ENCODE assay signal across 8 mouse cellular contexts in the genomic region with DNA sequence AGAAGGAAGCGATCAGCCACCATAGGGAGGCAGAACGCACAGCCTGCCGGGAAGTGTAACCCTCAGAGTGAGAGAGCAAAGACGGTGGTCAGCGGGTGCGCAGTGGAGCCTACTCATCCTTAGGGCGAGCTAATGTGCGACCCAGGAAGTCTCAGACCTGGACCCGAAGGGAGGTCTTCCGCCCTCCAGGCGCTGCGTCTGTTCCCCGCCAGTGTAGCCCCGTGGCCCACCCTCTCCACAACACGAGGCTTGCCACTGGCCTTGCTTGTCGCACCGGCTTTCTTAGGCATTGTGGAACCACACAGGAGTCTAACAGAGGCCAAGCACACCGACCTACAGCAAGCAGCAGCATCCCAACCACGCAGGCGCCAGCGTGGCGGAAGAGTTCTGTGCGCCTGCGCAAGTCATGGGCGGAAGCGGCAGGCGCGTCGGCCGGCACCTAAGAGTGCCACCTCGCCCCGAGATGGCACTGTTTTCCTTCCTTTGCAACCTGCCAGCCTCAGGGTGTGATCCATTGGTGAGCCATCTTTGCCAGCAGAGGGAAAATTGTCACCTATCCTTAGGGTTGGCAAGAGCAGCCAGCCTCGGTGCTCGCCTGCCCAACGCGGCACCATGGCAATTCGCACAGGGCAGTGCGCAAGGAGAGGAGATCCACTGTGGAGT. TPM values are rescaled to one million over a fixed set of nuclear protein-coding genes. Genes with fewer than 3 reads are reported as not detected.
DNase-seq lines count a peak whose midpoint lies in the region; ATAC-seq lines count a peak whose summit lies in the region.

A gene (minus strand): TSS at position 384 of the 663 bp plus-strand sequence.

- under 1% methylated on average over 38 of the region's 38 CpGs for WGBS in heart, embryonic 13.5 days
- WGBS in liver, embryonic 12.5 days (ENCODE audit: insufficient replicate concordance): under 1% methylated on average over 38 of the region's 38 CpGs
- WGBS in stomach, embryonic 15.5 days: 0% methylated on average over 37 of the region's 38 CpGs

- peak; percentile 78 for ATAC-seq in heart, embryonic 13.5 days (ENCODE audit: extremely low read depth, insufficient number of reproducible peaks, low FRiP score, low TSS enrichment)
- peak; percentile 93 for ATAC-seq in liver, embryonic 12.5 days
- peak; percentile 94 for ATAC-seq in stomach, embryonic 15.5 days (ENCODE audit: insufficient read depth, low FRiP score, low read depth)

- DNase-seq in CD4-positive, CD25-positive, alpha-beta regulatory T cell, adult 2 months (ENCODE audit: low read depth, low spot score): peak; percentile 96
- DNase-seq in fat pad, adult 2 months (ENCODE audit: extremely low read depth, low read depth, low spot score): peak; percentile 28
- DNase-seq in kidney, postnatal 10 days: peak; percentile 89
- DNase-seq in natural killer cell, adult 2 months (ENCODE audit: low spot score in 2 of 2): peak; percentile 80 to 83

- H3K9ac ChIP-seq in heart, embryonic 13.5 days: peak within 1 kb of the TSS; percentile 88
- peak within 1 kb of the TSS; percentile 74 for H3K9ac ChIP-seq in liver, embryonic 12.5 days
- H3K9ac ChIP-seq in stomach, embryonic 15.5 days: peak within 1 kb of the TSS; percentile 69

- H3K4me3 ChIP-seq in brown adipose tissue, adult 24 weeks (ENCODE audit: insufficient read depth, low read depth, low read length): peak within 1 kb of the TSS; percentile 71
- peak within 1 kb of the TSS; percentile 66 for H3K4me3 ChIP-seq in heart, embryonic 13.5 days
- peak within 1 kb of the TSS; percentile 65 for H3K4me3 ChIP-seq in liver, embryonic 12.5 days
- H3K4me3 ChIP-seq in stomach, embryonic 15.5 days (replicated peaks): peak within 1 kb of the TSS; percentile 61

- H3K4me1 ChIP-seq in brown adipose tissue, adult 24 weeks (ENCODE audit: control insufficient read depth, insufficient read depth, insufficient read length, low read length): no peaks in the 10 kb centered on the region; the same call in 1 of the 2 replicates
- peaks cover 17% of the 10 kb centered on the region for H3K4me1 ChIP-seq in heart, embryonic 13.5 days
- peaks cover 19% of the 10 kb centered on the region for H3K4me1 ChIP-seq in liver, embryonic 12.5 days
- peaks cover 3% of the 10 kb centered on the region; the same call in 1 of the 2 replicates for H3K4me1 ChIP-seq in stomach, embryonic 15.5 days

- peaks cover 49% of the 10 kb centered on the region for H3K36me3 ChIP-seq in heart, embryonic 13.5 days
- H3K36me3 ChIP-seq in liver, embryonic 12.5 days: peaks cover 38% of the 10 kb centered on the region
- peaks cover 12% of the 10 kb centered on the region; the same call in 1 of the 2 replicates for H3K36me3 ChIP-seq in stomach, embryonic 15.5 days

- H3K27me3 ChIP-seq in heart, embryonic 13.5 days (replicated peaks): no peaks in the 10 kb centered on the region
- no peaks in the 10 kb centered on the region for H3K27me3 ChIP-seq in liver, embryonic 12.5 days (replicated peaks)
- H3K27me3 ChIP-seq in stomach, embryonic 15.5 days (replicated peaks): no peaks in the 10 kb centered on the region

- peak within 1 kb of the TSS; percentile 77 for H3K27ac ChIP-seq in brown adipose tissue, adult 24 weeks (replicated peaks; ENCODE audit: low read depth, low read length)
- peak within 1 kb of the TSS; percentile 96 for H3K27ac ChIP-seq in heart, embryonic 13.5 days (replicated peaks)
- H3K27ac ChIP-seq in liver, embryonic 12.5 days: peak within 1 kb of the TSS; percentile 94
- peak within 1 kb of the TSS; percentile 98 for H3K27ac ChIP-seq in stomach, embryonic 15.5 days

- peak within 1 kb of the TSS; percentile 87 for H3K4me2 ChIP-seq in heart, embryonic 13.5 days
- H3K4me2 ChIP-seq in liver, embryonic 12.5 days: peak within 1 kb of the TSS; percentile 80
- H3K4me2 ChIP-seq in stomach, embryonic 15.5 days: peak within 1 kb of the TSS; percentile 79

- no peaks in the 10 kb centered on the region for H3K9me3 ChIP-seq in heart, embryonic 13.5 days
- no peaks in the 10 kb centered on the region for H3K9me3 ChIP-seq in liver, embryonic 12.5 days (replicated peaks)
- H3K9me3 ChIP-seq in stomach, embryonic 15.5 days: no peaks in the 10 kb centered on the region

RNA-seq across cellular contexts. Expression of the gene that starts here (rescaled TPM):
- polyA plus RNA-seq in brown adipose tissue, adult 24 weeks (2012; ENCODE audit: insufficient read depth, insufficient read length, missing spikeins): 26.6 and 31.2 TPM in 2 replicates
- 36.4 and 43.7 TPM in 2 replicates for polyA plus RNA-seq in heart, embryonic 13.5 days (2015; fragmentation: Nextera tagmentation; extraction: Ambion mirVana)
- polyA plus RNA-seq in liver, embryonic 12.5 days (2016; fragmentation: Nextera tagmentation; extraction: Ambion mirVana): 27.6 and 29.5 TPM in 2 replicates
- 48.6 and 53.1 TPM in 2 replicates for polyA plus RNA-seq in stomach, embryonic 15.5 days (2015; fragmentation: Nextera tagmentation; extraction: Ambion mirVana)

Comparison
In these comparisons a context has a peak if more than half of its experiments do, and no peak if none do; other contexts are left out.
1. Peak in every context shown above with its lines: DNase-seq, ATAC-seq, H3K4me3 ChIP-seq and H3K27ac ChIP-seq.
2. DNase-seq: peak in every context shown above with its lines; median percentile 96 in CD4-positive, CD25-positive, alpha-beta regulatory T cell, adult 2 months; 89 in kidney, postnatal 10 days; 82 in natural killer cell, adult 2 months; 28 in fat pad, adult 2 months.